Mouse (Mus musculus): ENCODE results near the gene Lfng. TPM values are rescaled to one million over a fixed set of nuclear protein-coding genes. Genes with fewer than 3 reads are reported as not detected.

The Lfng gene
- polyA plus RNA-seq, 1 experiment from 2014 or later = 11.7 TPM

DNA sequence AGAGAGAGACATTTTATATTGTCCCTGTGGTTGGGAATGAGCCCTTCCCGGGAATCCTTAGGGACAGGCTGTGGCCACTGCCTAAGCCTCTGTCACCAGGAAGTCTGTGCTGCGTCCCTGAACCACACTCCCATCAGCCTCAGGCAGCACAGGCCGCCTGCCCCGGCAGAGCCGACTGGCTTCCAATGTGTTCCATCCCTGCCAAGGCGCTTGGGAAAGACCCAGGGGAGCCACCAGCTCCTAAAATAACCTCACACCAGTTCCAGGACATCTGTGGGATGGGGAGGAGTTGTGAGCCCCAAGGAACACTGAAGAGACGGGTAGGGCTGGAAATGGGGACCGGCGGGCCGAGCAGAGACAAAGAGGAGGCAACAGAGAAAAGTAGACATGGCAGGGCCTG, 35.4 kb upstream of the Lfng start:
- Histone ChIP-seq H3K4me1 (peaks cover 36% of the 10 kb centered on the region), H3K36me3 (replicated peaks) (no peaks in the 10 kb centered on the region), H3K4me3 (no peak overlapping the region), H3K27ac (replicated peaks) (peak overlapping the region; percentile 5; the same call in 1 of the 2 replicates), H3K9me3 (no peaks in the 10 kb centered on the region), H3K27me3 (replicated peaks; ENCODE audit: low read depth, poor library complexity, severe bottlenecking) (no peaks in the 10 kb centered on the region)
- no peak for DNase-seq (ENCODE audit: low spot score)
- WGBS = 67% methylated on average over 10 of the region's 10 CpGs

DNA sequence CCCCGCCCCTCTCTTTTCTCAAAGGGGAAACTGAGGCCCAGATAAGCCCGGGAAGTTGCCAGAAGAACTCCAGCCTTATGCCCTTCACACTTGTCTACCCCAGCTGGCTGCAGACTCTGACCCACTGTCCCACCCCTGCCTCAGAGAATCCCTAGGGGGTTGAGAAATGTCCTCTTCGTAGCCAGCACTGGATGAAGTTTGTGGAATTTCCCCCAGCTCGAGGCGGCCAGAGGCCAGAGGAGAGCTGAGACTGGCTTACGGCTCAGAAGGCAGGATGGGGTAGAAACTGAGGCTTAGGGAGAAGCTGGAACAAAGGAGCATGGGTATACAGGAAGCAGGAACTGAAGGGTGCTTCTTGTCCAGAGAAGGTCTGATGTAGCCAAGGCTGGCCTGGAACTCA, 34.5 kb upstream of the Lfng start:
- Histone ChIP-seq H3K36me3 (replicated peaks) (no peaks in the 10 kb centered on the region), H3K9me3 (no peaks in the 10 kb centered on the region), H3K27me3 (replicated peaks; ENCODE audit: low read depth, poor library complexity, severe bottlenecking) (no peaks in the 10 kb centered on the region), H3K4me3 (no peak overlapping the region), H3K27ac (replicated peaks) (peak overlapping the region; percentile 52), H3K4me1 (peaks cover 26% of the 10 kb centered on the region)
- no peak for DNase-seq (ENCODE audit: low spot score)
- WGBS = 73% methylated on average over 6 of the region's 6 CpGs

DNA sequence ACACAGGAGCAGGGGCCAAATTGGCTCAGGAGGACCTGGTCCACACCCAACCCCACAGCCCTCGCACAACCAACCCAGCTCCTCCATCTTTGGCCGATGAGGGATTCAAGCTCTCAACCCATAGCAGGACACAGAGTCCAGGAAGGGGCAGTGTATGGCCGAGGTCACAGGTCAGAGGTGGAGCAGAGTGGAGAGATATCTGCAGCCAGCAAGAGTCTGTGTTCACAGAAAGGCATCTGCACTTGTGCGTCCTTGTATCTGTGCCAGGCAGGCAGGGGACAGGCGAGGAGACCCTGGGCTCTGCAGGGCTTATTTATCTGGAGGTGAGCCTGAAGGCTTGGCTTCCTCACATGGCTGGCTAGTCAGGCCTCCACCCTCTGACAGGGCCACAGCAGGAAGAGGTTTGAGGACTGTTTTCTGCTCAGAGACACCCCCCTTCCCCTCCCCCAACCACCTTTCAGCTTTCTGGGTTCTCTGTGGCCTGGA, 31.7 kb upstream of the Lfng start:
- Histone ChIP-seq H3K4me3 (no peak overlapping the region), H3K4me1 (peaks cover 39% of the 10 kb centered on the region), H3K9me3 (no peaks in the 10 kb centered on the region), H3K36me3 (replicated peaks) (no peaks in the 10 kb centered on the region), H3K27me3 (replicated peaks; ENCODE audit: low read depth, poor library complexity, severe bottlenecking) (peaks cover 10% of the 10 kb centered on the region; the same call in 1 of the 2 replicates), H3K27ac (replicated peaks) (peak overlapping the region; percentile 68)
- DNase-seq (ENCODE audit: low spot score) = no peak
- WGBS = 50% methylated on average over 5 of the region's 5 CpGs

DNA sequence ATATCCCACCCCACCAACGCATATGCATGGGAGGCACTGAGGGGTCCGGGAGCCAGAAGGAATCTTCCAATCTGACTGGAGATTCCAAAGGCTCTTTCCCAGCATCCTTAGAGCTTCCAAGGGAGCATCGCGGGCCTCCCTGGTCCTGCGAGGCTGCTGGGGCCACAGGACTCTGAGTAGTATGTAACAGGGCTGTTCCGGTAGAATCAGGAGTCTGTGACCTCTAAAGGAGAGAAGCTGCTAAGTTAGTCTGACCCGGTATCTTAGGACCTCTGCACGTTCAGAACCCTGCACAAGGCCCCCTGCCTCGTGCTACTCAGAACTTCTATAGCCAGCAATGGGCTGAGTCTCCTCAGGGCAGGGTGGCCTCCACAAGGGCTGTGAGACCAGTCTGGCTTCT, 27.9 kb upstream of the Lfng start:
- H3K27ac ChIP-seq (replicated peaks) = peak overlapping the region; percentile 84
- H3K4me1 ChIP-seq = peaks cover 71% of the 10 kb centered on the region
- no peaks in the 10 kb centered on the region for H3K9me3 ChIP-seq
- peaks cover 10% of the 10 kb centered on the region; the same call in 1 of the 2 replicates for H3K27me3 ChIP-seq (replicated peaks; ENCODE audit: low read depth, poor library complexity, severe bottlenecking)
- no peak for DNase-seq (ENCODE audit: low spot score)
- H3K4me3 ChIP-seq = peak overlapping the region; percentile 25; the same call in 1 of the 2 replicates
- H3K36me3 ChIP-seq (replicated peaks) = no peaks in the 10 kb centered on the region
- 34% methylated on average over 9 of the region's 9 CpGs for WGBS

DNA sequence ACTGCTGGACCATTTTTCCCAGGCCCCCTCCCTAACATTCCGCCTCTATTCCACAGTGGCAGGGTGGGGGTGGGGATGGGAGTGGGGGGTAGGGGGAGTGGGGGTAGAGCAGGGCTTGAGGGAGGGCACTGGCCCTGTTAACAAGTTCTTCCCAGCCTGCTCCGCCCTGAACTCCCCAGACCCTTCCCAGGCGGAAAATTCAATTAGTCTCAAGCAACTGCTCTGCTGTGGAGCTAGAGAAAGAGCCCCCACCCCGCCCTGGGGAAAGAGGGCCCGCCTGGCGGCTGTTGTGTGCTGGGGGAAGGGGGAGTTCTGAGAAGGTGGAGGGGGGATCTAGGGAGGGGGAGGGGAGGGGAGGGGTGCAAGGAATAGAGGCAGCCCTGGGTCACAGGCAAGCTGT, 27.3 kb upstream of the Lfng start:
- peak; percentile 83 for DNase-seq (ENCODE audit: low spot score)
- H3K27me3 ChIP-seq (replicated peaks; ENCODE audit: low read depth, poor library complexity, severe bottlenecking) = peaks cover 10% of the 10 kb centered on the region; the same call in 1 of the 2 replicates
- no peaks in the 10 kb centered on the region for H3K9me3 ChIP-seq
- H3K36me3 ChIP-seq (replicated peaks) = no peaks in the 10 kb centered on the region
- H3K27ac ChIP-seq (replicated peaks) = peak overlapping the region; percentile 84
- whole genome bisulfite sequencing = 7% methylated on average over 6 of the region's 6 CpGs
- peak overlapping the region; percentile 25; the same call in 1 of the 2 replicates for H3K4me3 ChIP-seq
- H3K4me1 ChIP-seq = peaks cover 75% of the 10 kb centered on the region

DNA sequence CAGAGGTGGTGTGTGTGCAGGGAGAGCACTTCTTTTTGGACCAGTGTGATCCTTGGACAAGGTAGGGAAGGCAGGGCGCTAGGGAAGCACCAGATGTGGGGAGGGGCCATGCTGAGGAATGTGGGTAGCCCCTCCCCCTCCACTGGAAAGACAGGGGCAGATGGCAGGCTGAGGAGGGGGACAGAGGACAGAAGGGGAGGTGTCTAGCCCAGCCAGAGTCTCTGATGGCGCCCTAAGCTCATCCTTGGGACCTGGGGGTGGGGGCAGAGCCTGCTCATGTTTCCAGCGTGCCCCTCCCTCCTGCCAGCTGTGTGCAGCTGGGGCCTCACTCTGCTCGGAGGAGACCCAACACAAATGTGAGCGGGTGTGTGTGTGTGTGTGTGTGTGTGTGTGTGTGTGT, 25.6 kb upstream of the Lfng start:
- WGBS = 0% methylated on average over 5 of the region's 5 CpGs
- Histone ChIP-seq H3K27me3 (replicated peaks; ENCODE audit: low read depth, poor library complexity, severe bottlenecking) (peaks cover 10% of the 10 kb centered on the region; the same call in 1 of the 2 replicates), H3K4me3 (peak overlapping the region; percentile 39), H3K9me3 (no peaks in the 10 kb centered on the region), H3K36me3 (replicated peaks) (no peaks in the 10 kb centered on the region), H3K4me1 (peaks cover 69% of the 10 kb centered on the region), H3K27ac (replicated peaks) (peak overlapping the region; percentile 84)
- DNase-seq (ENCODE audit: low spot score) = peak; percentile 78

DNA sequence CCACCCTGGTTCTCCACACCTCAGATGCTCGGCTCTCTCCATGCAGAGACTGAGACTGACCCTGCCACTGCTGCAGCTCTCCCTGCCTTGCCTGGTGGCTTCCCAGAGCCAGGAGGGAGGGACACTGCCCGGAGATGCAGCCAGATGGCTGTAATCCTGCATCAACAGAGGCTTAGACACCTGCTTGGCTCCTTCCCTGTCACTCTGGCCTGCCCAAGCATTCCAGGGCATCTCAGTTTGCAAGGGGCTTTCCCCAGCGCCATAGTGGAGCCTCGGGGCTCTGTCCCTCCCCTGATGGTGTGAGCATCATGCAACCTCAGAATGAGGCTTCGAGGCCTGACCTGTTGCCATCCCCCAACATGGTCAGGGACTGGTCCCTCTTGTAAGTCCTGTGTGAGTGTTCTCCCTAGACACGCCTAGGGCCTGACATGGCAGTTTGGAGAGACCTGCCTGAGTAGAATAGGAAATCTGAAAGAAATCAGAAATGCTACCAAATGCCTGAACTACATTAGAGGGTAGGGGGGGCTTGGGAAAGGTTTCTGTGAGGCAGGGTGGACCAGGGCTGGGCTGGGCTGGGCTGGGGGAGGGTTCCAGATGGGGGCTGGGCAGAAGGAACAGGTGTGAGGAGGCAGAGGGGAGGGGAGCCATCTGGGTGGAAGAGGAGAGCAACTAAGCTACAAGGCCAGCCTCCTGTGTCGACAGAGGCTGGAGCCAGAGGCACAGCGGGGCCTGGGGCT, 24.0 kb upstream of the Lfng start:
- no peaks in the 10 kb centered on the region for H3K9me3 ChIP-seq
- H3K4me1 ChIP-seq = peaks cover 73% of the 10 kb centered on the region
- H3K36me3 ChIP-seq (replicated peaks) = no peaks in the 10 kb centered on the region
- peak; percentile 55 for DNase-seq (ENCODE audit: low spot score)
- peak overlapping the region; percentile 86 for H3K27ac ChIP-seq (replicated peaks)
- peaks cover 8% of the 10 kb centered on the region; the same call in 1 of the 2 replicates for H3K27me3 ChIP-seq (replicated peaks; ENCODE audit: low read depth, poor library complexity, severe bottlenecking)
- WGBS = 18% methylated on average over 8 of the region's 8 CpGs
- H3K4me3 ChIP-seq = peak overlapping the region; percentile 20; the same call in 1 of the 2 replicates

DNA sequence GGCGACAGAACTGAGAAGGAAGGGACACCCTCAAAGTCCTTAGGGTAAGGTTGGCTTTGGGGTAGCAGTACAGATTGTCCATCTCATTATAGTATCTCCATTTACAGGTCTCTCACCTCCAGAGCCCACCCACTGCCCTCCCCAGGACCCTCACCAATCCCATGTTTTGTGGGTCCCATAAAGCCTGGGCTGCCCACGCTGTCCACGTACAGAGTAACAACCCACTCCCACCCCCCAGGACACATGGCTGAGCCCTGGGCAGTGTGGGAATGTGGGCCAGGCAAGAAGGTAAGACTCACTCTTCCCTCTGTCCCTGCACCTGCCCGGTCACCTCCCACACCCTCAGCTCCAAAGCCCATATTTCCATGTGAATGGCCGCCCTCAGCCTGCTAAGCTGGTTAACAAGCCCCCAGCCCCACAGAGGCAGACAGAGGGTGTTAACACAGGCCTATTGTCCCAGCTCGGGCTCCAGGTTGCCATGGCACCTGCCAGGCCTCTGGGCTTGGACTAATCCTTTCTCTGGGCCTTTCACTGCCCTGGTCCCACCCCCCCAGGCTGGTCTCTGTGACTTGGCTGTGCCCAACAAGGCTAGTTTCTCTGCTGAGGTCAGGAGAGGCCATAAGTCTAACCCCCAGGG, 23.3 kb upstream of the Lfng start:
- no peaks in the 10 kb centered on the region for H3K36me3 ChIP-seq (replicated peaks)
- peaks cover 66% of the 10 kb centered on the region for H3K4me1 ChIP-seq
- H3K4me3 ChIP-seq = peak overlapping the region; percentile 23; the same call in 1 of the 2 replicates
- H3K27ac ChIP-seq (replicated peaks) = peak overlapping the region; percentile 86
- peaks cover 7% of the 10 kb centered on the region; the same call in 1 of the 2 replicates for H3K27me3 ChIP-seq (replicated peaks; ENCODE audit: low read depth, poor library complexity, severe bottlenecking)
- 13% methylated on average over 6 of the region's 6 CpGs for WGBS
- peak; percentile 73 for DNase-seq (ENCODE audit: low spot score)
- no peaks in the 10 kb centered on the region for H3K9me3 ChIP-seq

DNA sequence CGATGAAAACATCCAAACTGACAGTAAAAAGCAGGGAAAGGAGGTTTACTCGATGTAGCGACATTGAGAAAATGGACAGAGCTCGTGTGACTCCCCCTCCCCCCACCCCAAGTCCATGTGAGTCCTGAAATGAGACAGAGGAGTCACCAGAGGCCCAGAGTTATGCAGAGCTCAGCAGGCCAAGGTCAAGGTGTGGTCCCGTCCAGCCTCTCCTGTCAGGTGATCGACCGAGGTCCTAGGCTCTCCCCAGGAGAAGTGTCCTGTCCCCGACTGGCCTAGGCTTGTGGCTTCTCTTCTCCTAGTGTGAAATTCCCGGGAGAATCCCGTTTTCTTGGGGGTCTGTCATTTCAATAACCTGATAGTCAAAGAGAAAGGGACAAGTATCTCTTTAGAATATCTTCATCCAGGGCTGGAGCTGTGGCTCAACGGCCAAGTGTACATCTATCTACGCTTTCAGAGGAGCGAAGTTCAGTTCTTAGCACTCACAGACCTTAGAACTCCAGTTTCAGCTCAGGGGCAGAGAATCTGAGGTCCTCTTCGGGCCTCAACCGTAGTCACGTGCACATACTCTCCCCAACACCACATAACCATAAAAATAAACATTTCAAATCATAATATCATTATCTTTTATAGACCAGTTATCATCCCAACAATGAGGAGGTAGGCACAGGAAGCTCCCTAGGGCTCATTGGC, 17.9 kb upstream of the Lfng start:
- H3K27ac ChIP-seq (replicated peaks) = no peak overlapping the region
- H3K27me3 ChIP-seq (replicated peaks; ENCODE audit: low read depth, poor library complexity, severe bottlenecking) = no peaks in the 10 kb centered on the region
- no peak for DNase-seq (ENCODE audit: low spot score)
- H3K4me1 ChIP-seq = peaks cover 34% of the 10 kb centered on the region
- 92% methylated on average over 16 of the region's 16 CpGs for WGBS
- H3K36me3 ChIP-seq (replicated peaks) = no peaks in the 10 kb centered on the region
- no peaks in the 10 kb centered on the region for H3K9me3 ChIP-seq
- H3K4me3 ChIP-seq = no peak overlapping the region

DNA sequence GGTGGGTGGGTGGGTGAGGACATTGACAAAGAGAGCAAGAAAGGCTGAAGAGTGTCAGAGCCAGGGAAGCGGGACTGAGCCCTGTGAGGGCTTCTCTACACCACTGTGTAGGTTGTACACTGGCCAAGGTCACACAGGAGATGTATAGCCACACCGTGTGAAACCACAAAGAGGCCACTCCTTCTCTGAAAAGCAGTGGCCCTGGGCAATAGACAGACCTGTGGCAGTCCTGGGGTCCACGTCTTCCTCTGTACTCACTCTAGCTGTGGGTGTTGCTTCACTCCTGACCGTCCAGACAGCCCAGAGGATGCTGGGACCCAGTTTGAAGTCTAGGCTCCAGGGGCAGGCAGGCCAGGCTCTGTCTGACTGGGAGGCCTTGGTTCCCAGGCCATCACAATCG, 12.3 kb upstream of the Lfng start:
- Histone ChIP-seq H3K9me3 (no peaks in the 10 kb centered on the region), H3K4me3 (no peak overlapping the region), H3K27ac (replicated peaks) (peak overlapping the region; percentile 27; the same call in 1 of the 2 replicates), H3K27me3 (replicated peaks; ENCODE audit: low read depth, poor library complexity, severe bottlenecking) (no peaks in the 10 kb centered on the region; the same call in 1 of the 2 replicates), H3K36me3 (replicated peaks) (no peaks in the 10 kb centered on the region), H3K4me1 (peaks cover 45% of the 10 kb centered on the region)
- WGBS = 65% methylated on average over 5 of the region's 5 CpGs
- DNase-seq (ENCODE audit: low spot score) = no peak

DNA sequence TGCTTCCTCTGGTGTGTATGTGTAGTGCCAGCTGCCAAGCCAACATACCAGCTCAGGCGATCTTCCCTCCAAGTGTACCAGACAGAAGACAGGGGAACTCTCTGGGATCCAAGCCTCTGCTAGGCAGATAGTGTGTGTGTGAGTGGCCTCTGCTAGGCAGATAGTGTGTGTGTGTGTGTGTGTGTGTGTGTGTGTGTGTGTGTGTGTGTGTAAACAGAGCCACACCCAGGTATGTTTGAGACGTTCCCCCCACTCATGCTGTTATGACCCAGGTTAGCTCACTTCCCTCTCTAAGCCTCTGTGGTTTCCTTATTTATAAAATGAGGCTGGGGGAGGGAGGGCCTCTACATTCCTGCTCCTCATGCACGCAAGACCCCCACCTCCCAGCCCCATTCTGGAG, 10.7 kb upstream of the Lfng start:
- no peak for DNase-seq (ENCODE audit: low spot score)
- peaks cover 46% of the 10 kb centered on the region for H3K4me1 ChIP-seq
- no peak overlapping the region for H3K4me3 ChIP-seq
- H3K27ac ChIP-seq (replicated peaks) = peak overlapping the region; percentile 45; the same call in 1 of the 2 replicates
- WGBS = 71% methylated on average over 3 of the region's 3 CpGs
- H3K27me3 ChIP-seq (replicated peaks; ENCODE audit: low read depth, poor library complexity, severe bottlenecking) = no peaks in the 10 kb centered on the region; the same call in 1 of the 2 replicates
- no peaks in the 10 kb centered on the region for H3K36me3 ChIP-seq (replicated peaks)
- H3K9me3 ChIP-seq = no peaks in the 10 kb centered on the region

DNA sequence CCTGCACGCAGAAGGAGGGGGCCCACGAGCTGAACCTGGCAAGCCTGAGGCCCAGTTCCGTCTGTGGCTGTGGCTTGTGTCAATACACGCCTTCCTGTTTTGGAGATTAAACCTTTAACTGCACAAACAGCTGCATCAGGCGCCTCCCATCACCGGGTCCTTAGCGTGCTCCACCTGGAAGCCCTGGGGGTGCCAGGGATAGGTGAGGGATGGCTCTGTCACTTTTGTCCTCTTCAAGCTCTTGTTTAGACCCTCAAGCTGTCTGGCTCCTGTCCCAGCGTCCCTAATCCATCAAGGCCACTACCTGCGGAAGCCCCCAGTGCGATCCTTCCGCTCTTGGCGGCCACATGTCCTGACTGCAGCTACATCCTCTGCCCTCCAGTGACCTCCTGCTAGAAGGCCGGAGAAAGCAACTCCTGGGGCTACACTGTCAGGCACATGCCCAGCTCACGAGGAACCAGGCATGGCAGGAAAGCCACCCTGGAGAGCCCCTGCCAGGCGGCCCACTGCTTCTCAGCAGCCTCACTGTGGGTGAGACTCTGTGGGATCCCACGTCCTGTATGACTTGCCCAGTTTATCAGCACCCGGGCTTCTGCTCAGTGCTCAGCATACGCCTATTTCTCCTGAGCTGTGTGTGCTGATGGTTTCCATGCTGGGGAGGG, 10.1 kb upstream of the Lfng start:
- DNase-seq (ENCODE audit: low spot score) = no peak
- H3K9me3 ChIP-seq = no peaks in the 10 kb centered on the region
- H3K4me3 ChIP-seq = no peak overlapping the region
- H3K36me3 ChIP-seq (replicated peaks) = no peaks in the 10 kb centered on the region
- peaks cover 44% of the 10 kb centered on the region for H3K4me1 ChIP-seq
- WGBS = 68% methylated on average over 18 of the region's 18 CpGs
- H3K27ac ChIP-seq (replicated peaks) = peak overlapping the region; percentile 45
- no peaks in the 10 kb centered on the region; the same call in 1 of the 2 replicates for H3K27me3 ChIP-seq (replicated peaks; ENCODE audit: low read depth, poor library complexity, severe bottlenecking)

Measured in embryonic facial prominence, embryonic 10.5 days (tissue).